Mouse (Mus musculus) cortical plate, adult 2 months (tissue): ENCODE results near the gene Fam129a. TPM values are rescaled to one million over a fixed set of nuclear protein-coding genes. Genes with fewer than 3 reads are reported as not detected.
"Not testable (repeated sequence)": the region's sequence is repeated elsewhere in the genome, so short reads cannot be mapped to it uniquely, and the experiment has no call there.

Source experiments
- H3K27ac ChIP-seq: fragments of 200-500 bp; 2 replicates; pipeline ENCODE4 v1.5.1; 2012; ENCODE audit warnings: low read length, control low read depth, inconsistent platforms; ENCODE audit not compliant: insufficient read depth
- H3K4me1 ChIP-seq: fragments of 200-500 bp; 2 replicates; pipeline ENCODE4 v1.6.1; 2011; ENCODE audit warnings: low read length; ENCODE audit not compliant: control insufficient read depth, insufficient read depth
- H3K4me3 ChIP-seq: fragments of 200-500 bp; 2 replicates; pipeline ENCODE4 v1.5.1; 2011; ENCODE audit warnings: mild to moderate bottlenecking, low read length, control low read depth; ENCODE audit not compliant: insufficient read depth
- CTCF ChIP-seq: fragments of 200-500 bp; IDR thresholded peaks from 2 replicates; pipeline ENCODE4 v1.5.1; 2011; ENCODE audit warnings: mild to moderate bottlenecking, control low read depth, low read length; ENCODE audit not compliant: insufficient read depth; ENCODE audit errors: extremely low read depth
- POLR2A ChIP-seq: fragments of 200-500 bp; IDR thresholded peaks from 2 replicates; pipeline ENCODE4 v1.6.1; 2011; ENCODE audit warnings: mild to moderate bottlenecking, low read length, control low read depth; ENCODE audit not compliant: insufficient read depth; ENCODE audit errors: extremely low read depth
- polyA plus RNA-seq: library from polyadenylated mRNA; depleted of rRNA; stranded (reverse); fragments of >200 nt; gene quantifications from 2 replicates; pipeline ENCODE4 v1.2.3, GENCODE M21; 2012

Fam129a gene
- polyA plus RNA-seq, 1 experiment = 1.6 TPM

GRCm38 (mm10) chr1:151598876-151599275, 27.9 kb downstream of the Fam129a start:
- TF ChIP-seq CTCF (no peak), POLR2A (no peak)
- Histone ChIP-seq H3K4me1 (no peaks in the 10 kb centered on the region), H3K27ac (no peak overlapping the region), H3K4me3 (no peak overlapping the region)

DNA sequence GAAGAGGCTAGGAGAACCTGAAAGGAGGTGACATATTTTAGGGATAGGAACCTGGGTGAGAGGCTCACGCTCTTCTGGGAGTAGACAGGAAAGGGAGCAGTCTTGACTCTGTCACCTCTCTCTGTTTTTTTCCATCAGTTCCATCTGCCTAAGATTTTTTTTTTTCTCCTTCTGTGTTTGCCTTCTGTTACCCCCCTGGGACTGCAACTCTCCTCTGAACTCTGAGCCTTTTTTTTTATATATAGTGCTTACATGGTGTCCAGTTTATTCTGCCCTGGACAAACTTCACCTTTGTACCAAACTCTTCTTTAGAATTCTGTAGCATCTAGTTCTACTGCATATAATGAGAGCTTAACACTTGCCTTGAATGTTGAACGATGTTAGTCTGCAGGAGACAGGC, 33.3 kb downstream of the Fam129a start:
- H3K27ac ChIP-seq = no peak overlapping the region
- no peak overlapping the region for H3K4me3 ChIP-seq
- TF ChIP-seq CTCF (no peak), POLR2A (no peak)
- no peaks in the 10 kb centered on the region for H3K4me1 ChIP-seq

DNA sequence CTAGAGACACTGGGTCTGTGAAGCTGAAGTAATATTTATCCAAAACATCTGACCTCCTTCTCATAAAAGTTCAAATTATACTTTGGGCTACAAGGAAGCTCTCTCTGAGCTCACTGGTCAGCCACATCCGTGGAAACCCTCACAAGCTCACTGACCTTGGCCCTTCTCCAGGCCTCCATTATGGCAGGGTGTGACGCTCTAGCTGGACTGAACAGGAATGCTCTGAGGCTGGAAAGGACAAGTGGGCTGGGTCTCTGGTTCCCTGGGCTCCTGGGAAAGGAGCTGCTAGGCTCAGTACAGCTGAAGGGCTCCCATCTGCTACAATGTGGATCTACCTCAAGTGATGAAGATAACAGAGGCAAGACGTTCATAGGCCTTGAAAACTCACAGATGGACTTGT, 37.0 kb downstream of the Fam129a start:
- not testable (repeated sequence) for H3K4me3 ChIP-seq, H3K4me1 ChIP-seq, H3K27ac ChIP-seq

DNA sequence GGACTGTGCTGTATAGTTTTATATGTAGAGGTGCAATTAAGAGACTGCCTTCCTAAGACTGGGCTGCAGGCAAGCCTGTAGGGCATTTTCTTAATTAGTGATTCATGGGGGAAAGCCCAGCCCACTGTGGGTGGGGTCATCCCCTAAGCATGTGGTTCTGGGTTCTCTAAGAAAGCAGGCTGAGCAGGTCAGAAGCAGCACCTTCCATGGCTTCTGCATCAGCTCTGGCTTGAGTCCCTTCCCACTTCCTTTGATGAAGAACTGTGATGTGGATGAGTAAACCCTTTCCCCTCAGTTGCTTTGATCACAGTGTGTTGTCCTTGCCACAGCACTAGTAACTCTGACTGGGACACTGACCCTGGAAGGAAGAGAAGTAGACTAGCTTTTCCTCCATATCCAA, 39.6 kb downstream of the Fam129a start:
- no peak for TF ChIP-seq POLR2A
- TF ChIP-seq CTCF = no peak
- Histone ChIP-seq H3K27ac (no peak overlapping the region), H3K4me1 (no peaks in the 10 kb centered on the region), H3K4me3 (no peak overlapping the region)

GRCm38 (mm10) chr1:151614320-151614935, 43.4 kb downstream of the Fam129a start:
- Histone ChIP-seq H3K4me1 (no peaks in the 10 kb centered on the region), H3K4me3 (no peak overlapping the region), H3K27ac (no peak overlapping the region)
- TF ChIP-seq POLR2A (no peak), CTCF (no peak)

- Histone ChIP-seq H3K4me3 (no peak overlapping the region), H3K27ac (no peak overlapping the region), H3K4me1 (no peaks in the 10 kb centered on the region)
- TF ChIP-seq POLR2A (no peak), CTCF (no peak)
These were observed 44.6 kb downstream of the Fam129a start for GRCm38 (mm10) chr1:151615625-151616024.

DNA sequence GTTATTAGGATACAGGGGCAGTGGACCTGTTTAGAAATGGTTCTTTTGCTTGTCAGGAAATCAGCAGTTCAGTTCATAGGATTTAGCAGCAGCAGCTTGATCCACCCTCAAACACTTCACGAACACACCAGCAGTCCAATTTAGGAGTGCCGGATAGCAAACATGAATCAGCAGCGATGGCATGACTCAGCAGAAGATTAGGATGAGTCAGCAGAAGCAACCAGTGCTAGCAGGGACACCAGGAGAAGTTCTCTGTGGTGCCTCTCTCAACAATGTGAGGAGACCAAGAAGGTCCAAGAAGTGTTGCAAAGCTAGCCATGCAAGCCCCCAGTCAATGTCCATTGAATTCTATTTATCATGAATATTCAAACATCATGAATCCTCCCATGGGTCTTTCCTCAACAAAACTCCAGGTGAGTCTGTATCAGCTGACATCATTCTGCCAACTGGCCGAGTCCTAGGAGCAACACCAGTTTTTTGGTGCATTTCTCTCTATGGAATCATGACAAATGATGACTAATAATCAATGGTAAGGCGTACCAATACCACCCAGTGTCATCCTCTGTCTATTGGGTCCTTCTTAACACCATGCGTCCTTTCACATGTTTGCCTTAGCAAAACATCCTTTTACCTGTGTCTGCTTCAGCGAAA, 45.7 kb downstream of the Fam129a start:
- TF ChIP-seq CTCF (no peak), POLR2A (no peak)
- no peaks in the 10 kb centered on the region for H3K4me1 ChIP-seq
- H3K27ac ChIP-seq = no peak overlapping the region
- H3K4me3 ChIP-seq = no peak overlapping the region

DNA sequence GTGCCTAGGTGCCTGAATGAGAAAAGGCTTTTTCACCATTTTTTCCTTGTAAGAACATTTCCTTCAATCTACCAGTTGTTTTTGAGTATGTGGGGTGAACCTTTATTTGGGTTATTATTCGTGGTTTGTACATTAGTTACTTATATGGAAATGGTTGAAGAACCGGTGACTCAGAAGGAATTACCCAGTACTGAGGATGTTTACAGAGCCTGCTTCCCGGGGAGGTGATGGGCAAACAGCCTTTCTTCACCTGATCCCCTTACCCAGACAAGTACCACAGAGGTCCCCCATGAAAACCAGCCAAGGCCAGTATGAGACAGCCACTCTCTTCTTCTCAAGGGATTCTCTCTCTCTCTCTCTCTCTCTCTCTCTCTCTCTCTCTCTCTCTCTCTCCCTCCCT, 47.3 kb downstream of the Fam129a start:
- H3K27ac ChIP-seq = no peak overlapping the region
- H3K4me3 ChIP-seq = no peak overlapping the region
- H3K4me1 ChIP-seq = no peaks in the 10 kb centered on the region
- TF ChIP-seq POLR2A = no peak
- TF ChIP-seq CTCF = no peak

- Histone ChIP-seq H3K27ac (no peak overlapping the region), H3K4me1 (no peaks in the 10 kb centered on the region), H3K4me3 (no peak overlapping the region)
- no peak for TF ChIP-seq POLR2A
- no peak for TF ChIP-seq CTCF
These were observed 48.3 kb downstream of the Fam129a start for GRCm38 (mm10) chr1:151619281-151619711.

GRCm38 (mm10) chr1:151620730-151621129, 49.7 kb downstream of the Fam129a start:
- H3K27ac ChIP-seq = no peak overlapping the region
- H3K4me3 ChIP-seq = no peak overlapping the region
- no peaks in the 10 kb centered on the region for H3K4me1 ChIP-seq
- TF ChIP-seq CTCF (no peak), POLR2A (no peak)
